Mouse (Mus musculus): ENCODE data around the gene Samsn1. TPM values are rescaled to one million over a fixed set of nuclear protein-coding genes. Genes with fewer than 3 reads are reported as not detected.
"Not testable (repeated sequence)": the region's sequence is repeated elsewhere in the genome, so short reads cannot be mapped to it uniquely, and the experiment has no call there.

The Samsn1 gene
- total RNA-seq, 2 experiments from 2014 or later, result 58.7 to 73.7 TPM

GRCm38 (mm10) chr16:75889081-75889646 is 132.9 kb downstream of the Samsn1 start:
- 0 out of 2 replicates have a peak, but pooled peaks have one; percentile 23 for ATAC-seq (replicated peaks; ENCODE audit: poor library complexity, severe bottlenecking)

GRCm38 (mm10) chr16:75887203-75887602 is 134.9 kb downstream of the Samsn1 start:
- peak; percentile 92 for ATAC-seq (replicated peaks; ENCODE audit: poor library complexity, severe bottlenecking)

- ATAC-seq (replicated peaks; ENCODE audit: poor library complexity, severe bottlenecking), result no peak
Measured at GRCm38 (mm10) chr16:75878885-75879284, 143.2 kb downstream of the Samsn1 start.

- peak; percentile 94 for ATAC-seq (replicated peaks; ENCODE audit: poor library complexity, severe bottlenecking)
Measured at GRCm38 (mm10) chr16:75877170-75877569, 144.9 kb downstream of the Samsn1 start.

GRCm38 (mm10) chr16:75875896-75876295 is 146.2 kb downstream of the Samsn1 start:
- no peak for ATAC-seq (replicated peaks; ENCODE audit: poor library complexity, severe bottlenecking)

- no peak for ATAC-seq (replicated peaks; ENCODE audit: poor library complexity, severe bottlenecking)
Measured at GRCm38 (mm10) chr16:75874508-75874907, 147.6 kb downstream of the Samsn1 start.

- peak; percentile 87 for ATAC-seq (replicated peaks; ENCODE audit: poor library complexity, severe bottlenecking)
Measured at GRCm38 (mm10) chr16:75872241-75872640, 149.8 kb downstream of the Samsn1 start.

GRCm38 (mm10) chr16:75867400-75867799 is 154.7 kb downstream of the Samsn1 start:
- no peak for ATAC-seq (replicated peaks; ENCODE audit: poor library complexity, severe bottlenecking)

GRCm38 (mm10) chr16:75865505-75865904 is 156.6 kb downstream of the Samsn1 start:
- ATAC-seq (replicated peaks; ENCODE audit: poor library complexity, severe bottlenecking), result peak; percentile 90

- peak; percentile 69 for ATAC-seq (replicated peaks; ENCODE audit: poor library complexity, severe bottlenecking)
Measured at GRCm38 (mm10) chr16:75864673-75865072, 157.4 kb downstream of the Samsn1 start.

GRCm38 (mm10) chr16:75856343-75856742 is 165.7 kb downstream of the Samsn1 start:
- no peak for ATAC-seq (replicated peaks; ENCODE audit: poor library complexity, severe bottlenecking)

GRCm38 (mm10) chr16:75855402-75855801 is 166.7 kb downstream of the Samsn1 start:
- peak; percentile 93 for ATAC-seq (replicated peaks; ENCODE audit: poor library complexity, severe bottlenecking)

GRCm38 (mm10) chr16:75853556-75854271 is 168.4 kb downstream of the Samsn1 start:
- peak; percentile 49 for ATAC-seq (replicated peaks; ENCODE audit: poor library complexity, severe bottlenecking)

- ATAC-seq (replicated peaks; ENCODE audit: poor library complexity, severe bottlenecking), result no peak
Measured at GRCm38 (mm10) chr16:75852485-75852884, 169.6 kb downstream of the Samsn1 start.

- ATAC-seq (replicated peaks; ENCODE audit: poor library complexity, severe bottlenecking), result no peak
Measured at GRCm38 (mm10) chr16:75849039-75849438, 173.0 kb downstream of the Samsn1 start.

- no peak for ATAC-seq (replicated peaks; ENCODE audit: poor library complexity, severe bottlenecking)
Measured at GRCm38 (mm10) chr16:75843653-75844062, 178.4 kb downstream of the Samsn1 start.

GRCm38 (mm10) chr16:75843031-75843430 is 179.1 kb downstream of the Samsn1 start:
- no peak for ATAC-seq (replicated peaks; ENCODE audit: poor library complexity, severe bottlenecking)

GRCm38 (mm10) chr16:75842569-75842968 is 179.5 kb downstream of the Samsn1 start:
- ATAC-seq (replicated peaks; ENCODE audit: poor library complexity, severe bottlenecking), result no peak

GRCm38 (mm10) chr16:75837728-75838451 is 184.2 kb downstream of the Samsn1 start:
- ATAC-seq (replicated peaks; ENCODE audit: poor library complexity, severe bottlenecking), result peak; percentile 70

GRCm38 (mm10) chr16:75831390-75831789 is 190.7 kb downstream of the Samsn1 start:
- ATAC-seq (replicated peaks; ENCODE audit: poor library complexity, severe bottlenecking), result peak; percentile 65

GRCm38 (mm10) chr16:75826949-75827348 is 195.1 kb downstream of the Samsn1 start:
- not testable (repeated sequence) for ATAC-seq (replicated peaks; ENCODE audit: poor library complexity, severe bottlenecking)
